Mouse (Mus musculus): Measurements from ENCODE around the gene Socs1. TPM values are rescaled to one million over a fixed set of nuclear protein-coding genes. Genes with fewer than 3 reads are reported as not detected.

Socs1 gene
- polyA plus RNA-seq, 2 experiments = 13.8 to 16.6 TPM

DNA sequence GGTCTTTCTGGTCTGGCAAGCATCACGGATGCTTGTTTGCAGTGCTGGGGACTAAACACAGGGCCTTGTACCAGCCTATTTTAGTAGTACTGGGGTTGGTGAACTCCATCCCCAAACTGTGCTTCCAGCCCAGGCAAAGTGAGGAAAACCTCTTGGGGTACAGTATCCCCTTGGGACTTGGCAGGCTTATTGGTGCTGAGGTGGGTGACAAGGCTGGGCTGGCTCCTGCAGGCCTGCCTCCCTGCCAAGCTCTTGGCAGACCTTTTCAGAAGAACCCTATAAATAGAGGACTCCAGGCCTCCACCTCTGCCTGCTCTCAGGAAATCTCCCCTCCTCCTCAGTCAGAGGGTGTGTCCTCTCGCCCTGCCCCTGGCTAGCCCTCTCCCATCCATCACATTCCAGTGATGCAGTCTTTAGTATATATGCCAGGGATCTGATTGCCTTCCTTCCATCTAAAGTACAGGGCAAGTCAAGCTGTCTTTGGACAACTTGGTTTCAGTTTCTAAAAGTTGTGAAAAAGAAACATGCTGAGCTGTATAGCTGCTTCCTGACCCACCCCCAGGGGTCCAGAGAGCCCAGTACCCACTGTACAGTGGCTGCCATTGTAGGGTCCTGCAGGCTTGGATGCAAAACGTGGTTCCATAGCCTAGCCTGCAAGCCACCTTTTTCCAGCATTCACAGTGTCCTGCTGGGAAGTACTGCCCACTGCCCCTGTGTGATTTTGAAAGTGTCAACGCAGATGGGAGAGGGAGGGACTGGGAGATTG is 1.6 kb upstream of the Socs1 start:
- ATAC-seq (ENCODE audit: low FRiP score, low read depth) (no peak), DNase-seq (ENCODE audit: low spot score) (no peak)
- Histone ChIP-seq H3K36me3 (ENCODE audit: control insufficient read depth, insufficient read depth, low read length) (peaks cover 12% of the 10 kb centered on the region), H3K4me2 (replicated peaks; ENCODE audit: low read depth, low read length, severe bottlenecking) (peak overlapping the region; percentile 89), H3K4me1 (ENCODE audit: control insufficient read depth, insufficient read depth, low read length) (peaks cover 22% of the 10 kb centered on the region), H3K9me3 (ENCODE audit: control insufficient read depth, low read length) (no peaks in the 10 kb centered on the region), H3K27me3 (ENCODE audit: control insufficient read depth, insufficient read depth, low read length) (no peaks in the 10 kb centered on the region), H3K9ac (ENCODE audit: low read depth, low read length, severe bottlenecking) (no peak overlapping the region), H3K27ac (replicated peaks; ENCODE audit: low read depth, low read length) (peak overlapping the region; percentile 96), H3K4me3 (replicated peaks; ENCODE audit: low read length) (no peak overlapping the region)
- 56% methylated on average over 4 of the region's 4 CpGs for WGBS
- no peak for TF ChIP-seq POLR2A (IDR thresholded peaks at IDR 0.05; ENCODE audit: borderline replicate concordance, extremely low read depth, insufficient read depth, insufficient read length)

DNA sequence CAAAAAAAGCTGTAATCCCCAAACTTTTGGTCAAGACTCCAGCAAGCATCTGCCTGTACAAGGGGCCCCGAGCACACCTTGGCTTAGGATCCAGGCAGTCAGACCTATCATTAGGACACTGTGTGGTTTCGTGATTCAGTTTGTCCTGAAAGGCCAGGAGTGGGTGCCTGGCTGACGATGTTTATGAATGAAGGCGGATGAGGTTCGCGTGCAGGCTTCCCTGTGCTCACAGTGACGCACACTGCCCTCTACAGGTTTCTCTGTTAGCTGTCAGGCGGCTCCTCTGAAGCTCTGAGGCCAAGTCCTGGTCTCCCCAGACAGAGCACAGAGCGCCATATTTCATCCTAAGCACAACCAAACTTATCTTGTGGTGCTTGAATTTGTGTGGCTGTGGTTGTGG is 952 bp upstream of the Socs1 start:
- peaks cover 12% of the 10 kb centered on the region for H3K36me3 ChIP-seq (ENCODE audit: control insufficient read depth, insufficient read depth, low read length)
- peak overlapping the region; percentile 82 for H3K9ac ChIP-seq (ENCODE audit: low read depth, low read length, severe bottlenecking)
- peak overlapping the region; percentile 96 for H3K27ac ChIP-seq (replicated peaks; ENCODE audit: low read depth, low read length)
- ATAC-seq (ENCODE audit: low FRiP score, low read depth) = peak; percentile 33
- under 1% methylated on average over 9 of the region's 9 CpGs for WGBS
- H3K4me1 ChIP-seq (ENCODE audit: control insufficient read depth, insufficient read depth, low read length) = peaks cover 29% of the 10 kb centered on the region
- TF ChIP-seq POLR2A (IDR thresholded peaks at IDR 0.05; ENCODE audit: borderline replicate concordance, extremely low read depth, insufficient read depth, insufficient read length) = peak; percentile 25; the same call in 1 of the 2 replicates
- H3K4me2 ChIP-seq (replicated peaks; ENCODE audit: low read depth, low read length, severe bottlenecking) = peak overlapping the region; percentile 89
- DNase-seq (ENCODE audit: low spot score) = peak; percentile 95
- H3K4me3 ChIP-seq (replicated peaks; ENCODE audit: low read length) = peak overlapping the region; percentile 84
- H3K9me3 ChIP-seq (ENCODE audit: control insufficient read depth, low read length) = no peaks in the 10 kb centered on the region
- H3K27me3 ChIP-seq (ENCODE audit: control insufficient read depth, insufficient read depth, low read length) = no peaks in the 10 kb centered on the region

DNA sequence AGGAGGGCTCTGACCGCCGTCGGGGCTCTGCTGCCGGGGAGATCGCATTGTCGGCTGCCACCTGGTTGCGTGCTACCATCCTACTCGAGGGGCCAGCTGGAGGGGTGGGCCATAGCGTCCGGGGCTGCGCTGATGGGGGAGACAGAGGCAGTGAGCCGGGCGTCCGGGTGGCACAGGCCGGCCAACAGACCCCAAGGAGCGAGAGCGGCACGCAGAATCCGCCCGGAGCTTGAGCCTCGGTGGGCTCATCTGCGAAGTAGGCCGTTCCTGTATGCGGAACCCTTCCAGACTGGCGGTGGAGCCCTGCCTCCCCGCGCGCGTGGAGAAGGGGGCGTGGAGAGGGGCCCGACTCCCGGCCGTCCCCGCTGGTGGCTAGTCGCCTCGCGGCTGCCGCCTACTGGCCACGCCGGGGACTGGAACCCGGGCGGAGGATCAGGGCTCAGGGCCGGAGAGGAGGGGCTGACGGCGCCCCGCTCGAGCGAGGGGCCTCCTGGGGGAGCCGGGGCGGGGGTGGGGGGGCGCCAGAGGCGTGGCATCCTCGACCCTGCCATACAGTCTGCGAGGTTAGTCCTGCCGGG is 454 bp downstream of the Socs1 start:
- Histone ChIP-seq H3K27ac (replicated peaks; ENCODE audit: low read depth, low read length) (peak overlapping the region; percentile 96), H3K9me3 (ENCODE audit: control insufficient read depth, low read length) (no peaks in the 10 kb centered on the region), H3K4me3 (replicated peaks; ENCODE audit: low read length) (peak overlapping the region; percentile 84), H3K4me1 (ENCODE audit: control insufficient read depth, insufficient read depth, low read length) (peaks cover 39% of the 10 kb centered on the region), H3K9ac (ENCODE audit: low read depth, low read length, severe bottlenecking) (peak overlapping the region; percentile 82), H3K36me3 (ENCODE audit: control insufficient read depth, insufficient read depth, low read length) (peaks cover 12% of the 10 kb centered on the region), H3K27me3 (ENCODE audit: control insufficient read depth, insufficient read depth, low read length) (no peaks in the 10 kb centered on the region), H3K4me2 (replicated peaks; ENCODE audit: low read depth, low read length, severe bottlenecking) (peak overlapping the region; percentile 89)
- 0% methylated on average over 12 of the region's 55 CpGs for WGBS
- DNase-seq (ENCODE audit: low spot score) (peak; percentile 93), ATAC-seq (ENCODE audit: low FRiP score, low read depth) (peak; percentile 81)
- TF ChIP-seq POLR2A (IDR thresholded peaks at IDR 0.05; ENCODE audit: borderline replicate concordance, extremely low read depth, insufficient read depth, insufficient read length) = peak; percentile 81; the same call in 1 of the 2 replicates

DNA sequence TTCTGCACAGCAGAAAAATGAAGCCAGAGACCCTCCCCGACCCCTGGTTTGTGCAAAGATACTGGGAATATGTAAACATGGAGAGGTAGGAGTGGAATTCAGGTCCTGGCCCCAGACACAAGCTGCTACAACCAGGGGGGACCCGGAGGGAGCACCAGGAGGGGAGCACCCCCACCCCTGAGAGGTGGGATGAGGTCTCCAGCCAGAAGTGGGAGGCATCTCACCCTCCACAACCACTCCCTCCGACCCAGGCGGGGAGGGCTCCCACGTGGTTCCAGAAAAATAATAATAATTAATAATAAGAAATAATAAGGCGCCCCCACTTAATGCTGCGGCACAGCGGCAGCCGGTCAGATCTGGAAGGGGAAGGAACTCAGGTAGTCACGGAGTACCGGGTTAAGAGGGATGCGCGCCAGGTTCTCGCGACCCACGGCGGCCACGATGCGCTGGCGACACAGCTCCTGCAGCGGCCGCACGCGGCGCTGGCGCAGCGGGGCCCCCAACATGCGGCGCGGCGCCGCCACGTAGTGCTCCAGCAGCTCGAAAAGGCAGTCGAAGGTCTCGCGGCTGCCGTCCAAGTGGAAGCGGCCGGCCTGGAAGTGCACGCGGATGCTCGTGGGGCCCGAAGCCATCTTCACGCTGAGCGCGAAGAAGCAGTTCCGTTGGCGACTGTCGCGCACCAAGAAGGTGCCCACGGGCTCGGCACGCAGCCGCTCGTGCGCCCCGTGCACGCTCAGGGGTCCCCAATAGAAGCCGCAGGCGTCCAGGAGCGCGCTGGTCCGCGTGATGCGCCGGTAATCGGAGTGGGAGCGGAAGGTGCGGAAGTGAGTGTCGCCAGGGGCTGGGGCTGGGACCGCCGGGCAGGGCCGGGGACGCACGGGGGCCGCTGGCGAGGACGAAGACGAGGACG is 1.2 kb downstream of the Socs1 start:
- no peak for TF ChIP-seq POLR2A (IDR thresholded peaks at IDR 0.05; ENCODE audit: borderline replicate concordance, extremely low read depth, insufficient read depth, insufficient read length)
- DNase-seq (ENCODE audit: low spot score) = peak; percentile 40
- Histone ChIP-seq H3K9ac (ENCODE audit: low read depth, low read length, severe bottlenecking) (peak overlapping the region; percentile 82), H3K4me1 (ENCODE audit: control insufficient read depth, insufficient read depth, low read length) (peaks cover 39% of the 10 kb centered on the region), H3K27ac (replicated peaks; ENCODE audit: low read depth, low read length) (peak overlapping the region; percentile 96), H3K4me3 (replicated peaks; ENCODE audit: low read length) (peak overlapping the region; percentile 84), H3K36me3 (ENCODE audit: control insufficient read depth, insufficient read depth, low read length) (peaks cover 12% of the 10 kb centered on the region), H3K9me3 (ENCODE audit: control insufficient read depth, low read length) (no peaks in the 10 kb centered on the region), H3K4me2 (replicated peaks; ENCODE audit: low read depth, low read length, severe bottlenecking) (peak overlapping the region; percentile 89), H3K27me3 (ENCODE audit: control insufficient read depth, insufficient read depth, low read length) (no peaks in the 10 kb centered on the region)
- WGBS = 3% methylated on average over 71 of the region's 81 CpGs
- ATAC-seq (ENCODE audit: low FRiP score, low read depth) = no peak

DNA sequence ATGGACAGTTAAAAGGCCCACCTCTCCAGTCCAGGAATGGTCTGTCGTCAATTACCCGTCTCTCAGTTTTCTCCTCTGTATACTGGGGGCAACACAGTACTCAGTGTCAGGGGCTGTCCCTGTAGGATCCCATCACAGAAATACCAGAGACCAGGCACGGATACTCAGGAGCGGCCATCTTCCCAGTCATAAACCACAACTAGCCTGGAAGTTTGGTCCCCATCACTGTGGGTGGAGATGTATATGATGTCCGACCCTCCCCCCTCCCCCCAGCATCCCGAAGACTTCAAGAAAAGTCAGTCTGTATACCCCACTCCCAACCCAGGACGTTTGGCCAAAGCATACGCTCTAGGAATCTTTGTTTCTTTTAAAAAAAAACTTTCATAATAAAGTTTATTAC is 1.9 kb downstream of the Socs1 start:
- H3K36me3 ChIP-seq (ENCODE audit: control insufficient read depth, insufficient read depth, low read length) = peaks cover 12% of the 10 kb centered on the region
- no peak for TF ChIP-seq POLR2A (IDR thresholded peaks at IDR 0.05; ENCODE audit: borderline replicate concordance, extremely low read depth, insufficient read depth, insufficient read length)
- peak overlapping the region; percentile 84 for H3K4me3 ChIP-seq (replicated peaks; ENCODE audit: low read length)
- H3K27ac ChIP-seq (replicated peaks; ENCODE audit: low read depth, low read length) = no peak overlapping the region
- WGBS = 47% methylated on average over 8 of the region's 8 CpGs
- DNase-seq (ENCODE audit: low spot score) (no peak), ATAC-seq (ENCODE audit: low FRiP score, low read depth) (no peak)
- H3K9me3 ChIP-seq (ENCODE audit: control insufficient read depth, low read length) = no peaks in the 10 kb centered on the region
- no peaks in the 10 kb centered on the region for H3K27me3 ChIP-seq (ENCODE audit: control insufficient read depth, insufficient read depth, low read length)
- H3K4me2 ChIP-seq (replicated peaks; ENCODE audit: low read depth, low read length, severe bottlenecking) = peak overlapping the region; percentile 89
- no peak overlapping the region; the same call in 1 of the 2 replicates for H3K9ac ChIP-seq (ENCODE audit: low read depth, low read length, severe bottlenecking)
- peaks cover 39% of the 10 kb centered on the region for H3K4me1 ChIP-seq (ENCODE audit: control insufficient read depth, insufficient read depth, low read length)
